Mouse (Mus musculus): ENCODE results near the gene Lrrc38.
"Not testable (repeated sequence)": the region's sequence is repeated elsewhere in the genome, so short reads cannot be mapped to it uniquely, and the experiment has no call there.

The Lrrc38 gene

DNA sequence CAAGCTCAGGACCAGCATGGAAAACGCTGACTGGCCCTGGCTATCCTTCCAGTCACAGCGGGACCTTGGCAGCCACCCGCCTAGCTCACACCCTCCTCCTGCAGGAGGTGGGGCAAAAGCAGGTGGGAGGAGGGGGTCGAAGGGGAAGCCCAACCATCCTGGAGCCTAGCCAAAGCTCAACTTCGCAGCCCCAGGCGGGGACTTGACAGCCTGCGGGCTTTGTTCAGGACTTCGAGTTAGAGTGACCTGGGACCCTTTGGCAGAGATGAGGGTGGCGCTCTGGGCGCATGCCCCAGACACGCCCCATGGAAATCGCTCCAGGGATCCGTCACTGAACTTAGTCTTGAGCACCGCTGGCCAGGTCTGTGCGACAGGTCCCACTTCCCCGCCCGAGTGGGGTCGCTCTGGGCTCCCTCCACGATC, at the start of gene Lrrc38:
Lrrc38 (plus strand) TSS at position 274 of the 423 bp plus-strand sequence.
- peak; percentile 77 to 81 for DNase-seq

GRCm38 (mm10) chr4:143300113-143300688, 49.4 kb upstream of the Lrrc38 start:
- DNase-seq, result no peak

- DNase-seq, result no peak
Observed at GRCm38 (mm10) chr4:143301042-143301441, 48.5 kb upstream of the Lrrc38 start.

DNA sequence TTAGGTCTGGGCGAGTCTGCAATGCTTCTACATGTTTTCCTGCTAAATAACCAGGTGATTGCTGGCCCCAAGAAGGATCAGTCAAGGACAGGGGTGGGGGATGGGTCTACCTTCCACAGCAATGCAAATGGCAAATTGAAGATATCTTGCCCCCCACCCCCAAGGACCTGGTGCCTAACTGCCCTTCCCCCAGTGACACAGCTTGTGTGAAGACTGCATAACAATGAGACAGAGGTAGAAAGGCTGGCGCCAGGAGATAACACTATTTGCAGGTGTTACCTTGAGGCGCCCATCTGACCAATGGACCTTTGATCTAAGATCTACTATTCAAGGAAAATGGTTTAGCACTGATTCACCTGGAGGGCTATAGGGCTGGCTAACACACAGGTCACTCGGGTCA, 47.7 kb upstream of the Lrrc38 start:
- no peak for DNase-seq

DNA sequence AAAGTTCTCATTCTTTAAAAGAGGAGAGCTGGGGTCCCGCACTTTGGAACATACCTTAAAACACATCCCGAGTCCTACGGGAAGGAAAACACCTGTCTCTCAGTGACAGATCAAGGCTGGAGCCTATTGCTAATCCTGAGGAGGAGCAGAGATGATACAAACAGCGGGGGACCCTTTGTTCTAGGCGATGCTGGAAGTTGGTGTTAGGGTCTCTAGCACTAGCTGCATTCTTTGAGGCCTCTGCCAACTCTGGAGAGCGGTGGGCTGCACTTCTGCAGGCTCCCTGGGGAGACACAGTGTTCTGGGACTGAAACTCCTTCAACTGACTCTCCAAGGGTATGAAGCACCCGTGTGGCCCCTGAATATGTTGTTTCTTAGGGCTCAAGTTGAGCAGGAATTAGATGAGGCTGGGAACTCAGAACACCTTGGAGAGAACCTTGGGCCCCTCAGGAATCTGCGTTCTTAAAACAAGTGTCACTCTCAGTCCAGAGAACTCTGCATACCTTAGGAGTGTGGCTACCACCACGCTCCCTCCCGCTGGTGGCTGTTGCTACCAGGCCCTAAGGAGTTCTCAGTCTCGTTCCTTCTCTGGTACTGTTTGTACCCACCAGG, 47.2 kb upstream of the Lrrc38 start:
- no peak for DNase-seq

DNA sequence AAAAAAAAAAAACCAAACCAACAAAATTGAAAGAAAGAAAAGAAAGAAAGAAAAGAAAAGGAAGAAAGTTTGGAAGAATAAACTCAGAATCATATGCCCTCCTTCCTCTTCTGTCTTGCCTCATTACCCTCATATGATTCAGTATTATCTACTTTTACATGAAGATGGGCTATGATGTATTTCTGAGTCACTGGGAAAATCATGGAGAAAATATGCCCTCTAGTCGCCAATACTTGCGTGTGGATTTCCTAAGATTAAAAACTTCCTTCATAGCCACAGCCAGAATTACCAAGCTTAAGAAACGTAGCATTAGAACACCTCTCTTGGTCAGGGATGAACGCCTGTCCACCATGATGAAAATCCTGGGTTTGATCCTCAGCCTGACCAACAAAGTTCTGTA, 44.5 kb upstream of the Lrrc38 start:
- no peak for DNase-seq

DNA sequence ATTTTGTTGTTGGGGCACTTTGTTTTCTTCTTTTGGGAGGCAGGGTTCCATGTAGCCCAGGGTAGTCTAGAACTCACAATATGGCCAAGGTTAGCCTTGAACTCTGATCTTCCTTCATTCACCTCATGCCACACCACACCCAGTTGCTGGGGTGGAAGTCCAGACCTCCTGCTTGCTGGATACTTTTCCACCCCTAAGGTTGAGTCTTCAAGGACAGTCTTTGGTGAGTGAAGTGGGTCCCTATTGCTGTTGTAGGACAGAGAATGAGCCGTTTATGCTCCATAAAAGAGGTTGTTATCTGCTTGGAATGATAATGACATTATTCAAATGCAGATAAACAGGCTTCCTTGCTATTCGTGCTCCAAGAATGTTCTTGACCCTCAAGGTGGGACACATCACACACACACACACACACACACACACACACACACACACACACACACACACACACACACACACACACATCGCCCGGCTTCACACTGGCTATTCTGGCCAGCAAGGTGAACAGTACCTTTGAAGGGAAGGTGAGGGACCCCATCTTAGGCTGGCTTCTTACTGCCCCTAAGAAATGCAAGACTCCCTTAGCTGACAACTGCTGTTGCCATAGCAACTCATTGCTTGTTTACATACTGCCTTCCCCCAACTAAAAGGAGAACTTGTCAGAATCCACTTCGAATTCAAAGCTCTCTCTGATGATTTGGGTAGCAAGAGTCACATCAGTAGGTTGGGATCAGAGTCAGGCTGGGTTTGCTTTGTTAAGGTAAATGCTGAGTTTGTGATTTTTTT, 43.4 kb upstream of the Lrrc38 start:
- DNase-seq, result no peak

DNA sequence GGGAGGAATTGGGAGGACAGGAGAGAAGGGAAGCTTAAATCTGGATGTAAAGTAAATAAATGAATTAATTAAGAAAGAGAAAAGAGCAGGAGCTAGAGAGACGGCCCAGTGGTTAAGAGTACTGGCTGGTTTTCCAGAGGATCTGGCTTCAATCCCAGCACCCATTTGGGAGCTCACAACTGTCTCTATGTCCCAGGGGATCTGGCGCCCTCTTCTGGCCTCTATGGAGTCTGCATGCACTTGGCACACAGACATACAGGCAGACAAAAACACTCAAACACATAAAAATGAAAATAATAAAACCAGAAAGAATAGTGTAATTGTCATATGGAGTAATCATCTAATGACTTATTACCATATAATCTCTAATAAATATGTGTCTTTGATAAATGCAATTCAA, 38.2 kb upstream of the Lrrc38 start:
- DNase-seq, result no peak

DNA sequence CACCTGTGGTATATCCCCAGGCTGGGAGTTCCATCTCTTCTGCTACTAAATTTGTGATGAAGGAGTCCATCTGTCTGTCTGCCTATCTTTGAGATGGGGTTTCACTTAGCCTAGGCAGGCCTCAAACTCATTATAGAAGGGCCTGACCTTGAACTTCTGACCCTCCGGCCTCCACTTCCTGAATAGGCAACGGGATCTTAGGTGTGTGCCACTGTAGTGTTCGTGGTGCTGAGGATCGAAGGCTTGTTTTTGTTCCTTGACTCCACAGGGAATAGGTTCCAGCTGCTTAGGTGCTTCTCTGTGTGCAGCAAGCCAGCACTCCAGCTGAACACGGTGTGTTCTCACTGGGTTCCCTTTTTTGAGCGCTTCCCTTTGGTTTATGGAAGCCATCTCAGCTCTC, 36.3 kb upstream of the Lrrc38 start:
- no peak for DNase-seq

DNA sequence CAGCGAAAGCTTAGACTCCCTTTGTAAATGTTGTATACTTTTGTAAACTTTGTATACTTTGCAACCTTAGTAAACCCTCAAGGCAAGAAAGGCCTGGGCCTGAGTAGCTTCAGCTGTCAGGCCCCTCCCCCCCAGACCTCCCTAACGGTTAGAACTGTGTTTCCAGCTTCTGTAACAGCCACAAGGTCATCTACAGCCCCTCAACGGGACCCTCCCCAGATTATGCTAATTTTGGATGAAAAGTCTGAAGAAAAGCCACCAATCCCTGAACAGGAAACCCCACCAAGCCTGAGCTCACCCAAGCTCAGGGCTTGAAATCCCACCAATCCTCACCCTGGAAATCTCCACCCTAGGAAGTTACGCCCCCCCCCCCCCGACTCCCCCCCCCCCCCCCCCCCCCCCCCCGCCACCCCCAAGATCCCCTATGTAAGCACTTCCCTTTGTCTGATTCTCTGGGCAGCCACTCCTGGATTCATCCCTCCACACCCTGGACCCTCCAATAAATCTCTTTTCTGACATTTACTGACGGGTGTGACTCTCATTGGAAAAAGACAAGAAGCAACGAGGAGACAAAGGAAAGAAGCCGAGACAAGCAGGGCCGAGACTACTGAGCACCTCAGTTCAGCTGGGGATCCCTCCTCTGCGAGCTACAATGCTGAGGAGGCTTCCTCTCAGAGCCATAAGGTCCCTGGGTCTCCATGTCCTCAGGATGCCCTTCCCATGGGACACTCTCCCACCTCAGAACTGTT, 25.2 kb upstream of the Lrrc38 start:
- no peak for DNase-seq

- no peak for DNase-seq
Observed at GRCm38 (mm10) chr4:143324925-143325624, 24.5 kb upstream of the Lrrc38 start.

- DNase-seq, result peak; percentile 86 to 90
Observed at GRCm38 (mm10) chr4:143325625-143325941, 24.0 kb upstream of the Lrrc38 start.

DNA sequence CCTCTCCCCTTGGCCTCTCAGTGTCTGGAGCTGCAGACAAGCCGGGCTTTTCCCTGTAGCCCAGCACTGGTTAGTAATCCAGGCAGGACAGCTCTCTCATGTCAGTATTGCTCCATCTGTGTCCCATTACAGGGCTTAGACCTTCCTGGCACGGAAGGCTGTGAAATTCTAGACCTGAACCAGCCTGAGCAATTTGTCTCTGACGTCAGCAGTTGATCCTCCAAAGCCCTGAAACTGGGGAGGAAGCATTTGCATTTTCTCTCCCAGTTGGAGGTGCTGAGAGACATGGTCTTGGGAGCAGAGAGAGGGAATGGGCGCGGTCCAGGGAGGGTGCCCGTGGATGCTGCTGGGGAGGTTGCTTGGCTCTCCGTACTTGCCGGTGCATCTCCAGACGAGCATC, 19.0 kb upstream of the Lrrc38 start:
- no peak for DNase-seq

DNA sequence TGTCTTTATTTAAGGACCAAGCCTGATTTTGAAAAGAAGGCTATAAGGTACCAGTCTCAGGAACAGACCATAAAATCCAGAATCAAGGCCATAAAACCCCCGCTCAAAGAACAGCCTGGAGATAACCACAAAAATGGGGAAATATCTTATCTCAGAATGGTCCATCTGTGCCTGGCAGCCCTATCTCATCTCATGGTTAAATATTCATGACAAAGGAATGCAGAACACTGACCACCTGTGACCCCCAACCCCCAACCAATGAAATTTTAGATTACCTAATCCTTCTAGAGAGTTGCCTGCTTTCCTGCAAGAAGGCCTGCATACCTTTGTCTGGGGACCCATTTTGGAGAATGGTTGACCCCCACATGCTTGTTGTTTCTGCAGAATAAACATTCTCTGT, 17.8 kb upstream of the Lrrc38 start:
- DNase-seq, result no peak

- DNase-seq, result no peak
Observed at GRCm38 (mm10) chr4:143334145-143334544, 15.4 kb upstream of the Lrrc38 start.

DNA sequence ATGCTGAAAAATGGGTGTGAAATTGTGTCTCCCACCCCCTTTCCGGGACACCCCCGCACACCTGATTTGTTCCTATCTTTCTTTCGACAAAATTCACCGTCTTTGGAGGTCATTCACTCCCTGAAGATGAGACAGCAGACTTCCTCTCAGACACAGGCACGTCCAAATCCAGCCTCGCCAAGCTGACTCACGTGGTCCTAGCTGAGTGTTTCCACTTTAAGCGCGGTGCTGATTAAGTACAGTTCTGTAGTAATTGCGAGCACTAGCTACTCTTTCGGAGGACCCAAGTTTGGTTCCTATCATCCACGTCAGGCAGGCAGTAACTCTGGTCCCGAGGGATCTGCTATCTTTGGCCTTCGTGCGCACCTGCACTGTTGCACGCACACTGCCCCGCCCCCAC, 14.6 kb upstream of the Lrrc38 start:
- no peak for DNase-seq

DNA sequence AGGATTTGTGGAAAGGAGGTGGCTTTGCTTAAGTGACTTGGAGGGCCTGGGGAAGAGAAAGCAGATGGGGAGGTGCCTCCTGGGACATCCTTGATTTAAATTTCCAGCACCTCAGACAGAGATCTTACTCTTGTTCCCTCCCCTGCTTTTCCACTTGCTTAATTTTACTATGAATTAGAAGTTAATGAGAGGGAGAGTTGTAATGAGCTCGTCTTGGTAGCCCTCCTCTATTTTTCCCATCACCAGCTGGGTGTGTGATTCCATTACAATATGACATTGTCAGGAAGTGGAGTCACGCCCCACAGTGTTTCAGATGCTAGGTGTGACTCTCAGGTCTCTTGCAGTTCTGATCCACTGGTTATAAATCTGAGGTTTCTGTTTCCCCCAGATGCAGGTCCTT, 13.5 kb upstream of the Lrrc38 start:
- no peak for DNase-seq

DNA sequence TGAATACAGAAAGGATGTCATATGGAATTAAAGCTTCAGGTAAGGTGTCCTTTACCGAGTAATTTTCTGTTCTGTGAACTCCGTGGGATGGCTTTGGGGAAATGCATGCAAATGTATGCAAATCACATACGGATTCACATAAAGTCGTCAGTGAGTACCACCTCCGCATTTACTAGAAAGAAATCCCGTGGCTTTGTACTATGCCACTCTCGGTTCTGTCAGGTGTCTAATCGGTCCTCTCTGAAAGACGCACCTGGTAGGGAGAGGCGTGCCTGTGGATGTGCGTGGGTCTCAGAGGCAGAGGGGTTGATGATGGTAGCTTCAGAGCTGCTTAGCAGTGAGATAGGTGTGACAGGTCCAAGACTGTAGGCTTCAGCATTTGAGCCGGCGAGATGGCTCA, 9.7 kb upstream of the Lrrc38 start:
- no peak for DNase-seq

DNA sequence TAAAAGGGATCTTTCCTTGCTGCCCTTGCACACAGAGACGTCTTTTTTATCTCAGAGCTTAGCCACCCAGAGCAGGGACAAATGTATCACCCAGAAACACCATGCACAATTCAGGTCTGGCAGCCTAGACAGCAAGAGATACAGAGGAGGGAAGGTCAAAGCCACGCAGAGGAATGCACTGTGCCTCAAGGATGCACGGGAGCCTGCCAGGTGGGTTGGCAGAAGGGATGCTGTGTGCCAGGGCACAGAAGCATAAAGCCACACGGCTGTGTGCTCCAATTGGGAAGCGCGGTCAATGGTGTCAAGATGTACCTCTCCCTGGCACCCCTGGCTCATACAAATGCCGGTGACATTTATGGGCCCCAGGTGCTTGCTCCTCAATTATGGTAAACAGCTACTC, 8.1 kb upstream of the Lrrc38 start:
- DNase-seq, result peak; percentile 27 to 38

GRCm38 (mm10) chr4:143345491-143345890, 4.1 kb upstream of the Lrrc38 start:
- not testable (repeated sequence) for DNase-seq

GRCm38 (mm10) chr4:143348678-143349077, 879 bp upstream of the Lrrc38 start:
- peak in 1 of 2 experiments; percentile 16 for DNase-seq

DNA sequence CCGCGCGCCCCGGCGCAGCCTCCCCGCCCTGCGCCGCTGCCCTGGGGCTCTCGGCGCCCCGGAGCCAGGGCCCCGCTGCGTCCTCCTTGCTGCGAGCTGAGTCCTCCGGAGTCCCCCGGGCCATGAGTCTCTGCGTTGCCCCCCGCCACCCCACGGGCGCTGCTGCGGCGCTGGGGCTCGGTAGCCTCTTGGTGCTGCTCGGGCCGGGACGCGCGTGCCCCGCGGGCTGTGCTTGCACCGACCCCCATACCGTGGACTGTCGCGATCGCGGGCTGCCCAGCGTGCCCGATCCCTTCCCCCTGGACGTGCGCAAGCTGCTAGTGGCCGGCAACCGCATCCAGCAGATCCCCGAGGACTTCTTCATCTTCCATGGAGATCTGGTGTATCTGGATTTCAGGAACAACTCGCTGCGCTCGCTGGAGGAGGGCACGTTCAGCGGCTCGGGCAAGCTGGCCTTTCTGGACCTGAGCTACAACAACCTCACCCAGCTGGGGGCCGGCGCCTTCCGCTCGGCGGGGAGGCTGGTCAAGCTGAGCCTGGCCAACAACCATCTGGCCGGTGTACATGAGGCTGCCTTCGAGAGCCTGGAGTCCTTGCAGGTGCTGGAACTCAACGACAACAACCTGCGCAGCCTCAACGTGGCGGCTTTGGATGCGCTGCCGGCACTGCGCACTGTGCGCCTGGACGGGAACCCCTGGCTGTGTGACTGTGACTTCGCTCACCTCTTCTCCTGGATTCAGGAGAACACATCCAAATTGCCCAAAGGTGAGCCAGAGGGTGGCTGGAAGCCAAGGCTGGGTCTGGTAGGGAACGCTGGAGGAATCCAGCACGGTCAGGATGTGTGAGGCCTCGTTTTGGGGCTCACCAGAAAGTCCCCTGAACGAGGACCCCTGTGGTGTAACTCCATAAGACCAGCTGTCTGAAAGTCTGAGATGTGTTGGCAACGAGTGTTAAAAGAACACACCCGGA, 774 bp downstream of the Lrrc38 start:
- peak; percentile 51 to 56 for DNase-seq
